Mouse (Mus musculus): Measurements from ENCODE around the gene Mpped2. TPM values are rescaled to one million over a fixed set of nuclear protein-coding genes. Genes with fewer than 3 reads are reported as not detected.

Gene Mpped2
- polyA plus RNA-seq, 1 experiment from 2014 or later: 23.1 TPM

DNA sequence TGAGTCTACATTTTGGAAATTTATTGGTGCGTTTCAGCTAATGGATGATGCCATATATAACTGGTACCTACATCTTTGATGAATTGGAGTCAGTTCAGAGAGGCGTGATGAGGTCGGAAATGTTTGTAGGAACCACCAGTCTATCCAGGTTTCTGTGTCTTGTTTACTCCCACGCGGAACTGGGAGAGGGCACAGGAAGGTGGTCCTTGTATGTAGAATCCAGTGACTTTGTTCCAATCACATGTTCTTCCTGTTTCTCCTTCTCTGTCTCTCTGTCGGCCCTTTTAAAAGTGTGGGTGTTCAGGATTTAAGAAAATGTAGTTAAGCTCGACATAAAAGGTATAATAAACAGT is 23.3 kb downstream of the Mpped2 start:
- Histone ChIP-seq H3K4me2 (ENCODE audit: low read depth, low read length) (no peak overlapping the region), H3K9me3 (ENCODE audit: control insufficient read depth, low read length) (no peaks in the 10 kb centered on the region), H3K27ac (ENCODE audit: low read length) (no peak overlapping the region), H3K9ac (ENCODE audit: low read length) (no peak overlapping the region), H3K4me3 (ENCODE audit: low read length) (no peak overlapping the region), H3K36me3 (ENCODE audit: control insufficient read depth, insufficient read depth, low read length) (no peaks in the 10 kb centered on the region), H3K4me1 (replicated peaks; ENCODE audit: control insufficient read depth, insufficient read depth, low read length) (peaks cover 6% of the 10 kb centered on the region), H3K27me3 (ENCODE audit: control insufficient read depth, insufficient read depth, low read depth, low read length) (no peaks in the 10 kb centered on the region)
- ATAC-seq (ENCODE audit: low read depth): no peak
- WGBS: 77% methylated on average over 7 of the region's 7 CpGs

DNA sequence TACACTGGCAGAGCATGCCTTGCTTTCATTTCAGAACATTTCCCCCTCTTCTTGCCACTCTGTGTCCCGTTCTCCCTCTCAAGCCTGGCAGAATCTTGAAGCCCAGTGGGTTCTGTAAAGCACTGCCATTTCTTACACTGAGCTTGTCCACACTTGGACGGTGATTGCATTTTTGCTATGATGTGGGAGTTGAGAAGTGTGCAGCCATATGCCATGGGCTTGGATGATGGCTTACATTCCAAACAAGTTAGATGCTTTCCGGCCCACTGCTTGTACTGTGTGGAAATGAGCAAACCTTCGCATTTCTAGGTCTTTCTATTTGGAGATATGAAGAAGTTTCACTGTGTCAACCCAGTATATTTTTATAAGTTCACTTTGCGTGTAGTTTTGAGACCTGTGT is 25.8 kb downstream of the Mpped2 start:
- Histone ChIP-seq H3K27ac (ENCODE audit: low read length) (no peak overlapping the region), H3K4me1 (replicated peaks; ENCODE audit: control insufficient read depth, insufficient read depth, low read length) (peaks cover 3% of the 10 kb centered on the region; the same call in 1 of the 2 replicates), H3K9me3 (ENCODE audit: control insufficient read depth, low read length) (no peaks in the 10 kb centered on the region), H3K4me2 (ENCODE audit: low read depth, low read length) (no peak overlapping the region), H3K36me3 (ENCODE audit: control insufficient read depth, insufficient read depth, low read length) (no peaks in the 10 kb centered on the region), H3K9ac (ENCODE audit: low read length) (no peak overlapping the region), H3K4me3 (ENCODE audit: low read length) (no peak overlapping the region), H3K27me3 (ENCODE audit: control insufficient read depth, insufficient read depth, low read depth, low read length) (no peaks in the 10 kb centered on the region)
- WGBS: 86% methylated on average over 5 of the region's 5 CpGs
- ATAC-seq (ENCODE audit: low read depth): no peak

DNA sequence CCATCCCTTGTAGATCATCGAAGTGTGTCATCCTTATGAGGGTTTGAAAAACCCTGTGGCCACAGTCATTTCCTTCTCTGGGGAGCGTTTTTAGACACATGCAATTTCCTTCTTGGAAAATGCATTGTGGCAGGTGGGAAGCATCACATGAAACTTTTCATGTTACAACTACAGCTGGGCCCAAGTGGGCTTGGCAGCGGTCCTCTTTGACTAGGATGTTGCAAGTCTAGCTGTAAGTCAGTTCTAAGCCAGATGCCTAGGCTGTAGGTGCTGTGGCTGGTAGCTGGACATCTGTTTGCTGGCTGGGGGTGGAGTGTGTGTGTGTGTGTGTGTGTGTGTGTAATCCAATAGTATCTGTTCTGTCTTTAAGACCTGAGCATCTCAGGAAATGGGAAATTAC is 26.4 kb downstream of the Mpped2 start:
- WGBS: 57% methylated on average over 3 of the region's 3 CpGs

DNA sequence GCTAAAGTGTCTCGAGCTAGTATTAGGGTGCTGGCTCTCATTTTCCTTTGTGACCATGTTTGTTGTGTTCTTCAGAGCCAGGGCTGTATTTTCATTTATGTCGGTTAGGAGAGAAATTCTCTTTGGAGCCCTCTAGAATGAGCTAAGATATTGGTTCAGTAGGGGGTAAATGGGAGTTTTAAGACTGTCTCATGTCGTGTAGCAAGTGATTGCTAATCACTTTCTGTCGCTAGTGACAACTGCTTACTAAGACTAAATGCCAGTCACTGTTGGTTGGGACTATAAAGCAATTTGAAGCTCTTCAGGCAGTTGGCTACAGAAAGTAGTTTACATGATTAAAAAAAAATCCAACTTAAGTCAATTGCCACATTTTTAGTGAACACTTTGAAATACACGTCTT is 27.6 kb downstream of the Mpped2 start:
- no peak overlapping the region for H3K4me3 ChIP-seq (ENCODE audit: low read length)
- H3K9me3 ChIP-seq (ENCODE audit: control insufficient read depth, low read length): no peaks in the 10 kb centered on the region
- peaks cover 3% of the 10 kb centered on the region; the same call in 1 of the 2 replicates for H3K4me1 ChIP-seq (replicated peaks; ENCODE audit: control insufficient read depth, insufficient read depth, low read length)
- WGBS: 60% methylated on average over 5 of the region's 5 CpGs
- ATAC-seq (ENCODE audit: low read depth): no peak
- H3K4me2 ChIP-seq (ENCODE audit: low read depth, low read length): no peak overlapping the region
- no peak overlapping the region for H3K27ac ChIP-seq (ENCODE audit: low read length)
- H3K27me3 ChIP-seq (ENCODE audit: control insufficient read depth, insufficient read depth, low read depth, low read length): no peaks in the 10 kb centered on the region
- no peaks in the 10 kb centered on the region for H3K36me3 ChIP-seq (ENCODE audit: control insufficient read depth, insufficient read depth, low read length)
- no peak overlapping the region for H3K9ac ChIP-seq (ENCODE audit: low read length)

More for the DNA sequence above, 26.4 kb downstream of the Mpped2 start:
- peak; percentile 78 for ATAC-seq (ENCODE audit: low read depth)
- no peaks in the 10 kb centered on the region for H3K36me3 ChIP-seq (ENCODE audit: control insufficient read depth, insufficient read depth, low read length)
- no peak overlapping the region for H3K4me2 ChIP-seq (ENCODE audit: low read depth, low read length)
- H3K27ac ChIP-seq (ENCODE audit: low read length): no peak overlapping the region
- no peaks in the 10 kb centered on the region for H3K27me3 ChIP-seq (ENCODE audit: control insufficient read depth, insufficient read depth, low read depth, low read length)
- no peak overlapping the region for H3K9ac ChIP-seq (ENCODE audit: low read length)
- H3K4me1 ChIP-seq (replicated peaks; ENCODE audit: control insufficient read depth, insufficient read depth, low read length): peaks cover 3% of the 10 kb centered on the region; the same call in 1 of the 2 replicates
- H3K4me3 ChIP-seq (ENCODE audit: low read length): no peak overlapping the region
- no peaks in the 10 kb centered on the region for H3K9me3 ChIP-seq (ENCODE audit: control insufficient read depth, low read length)

DNA sequence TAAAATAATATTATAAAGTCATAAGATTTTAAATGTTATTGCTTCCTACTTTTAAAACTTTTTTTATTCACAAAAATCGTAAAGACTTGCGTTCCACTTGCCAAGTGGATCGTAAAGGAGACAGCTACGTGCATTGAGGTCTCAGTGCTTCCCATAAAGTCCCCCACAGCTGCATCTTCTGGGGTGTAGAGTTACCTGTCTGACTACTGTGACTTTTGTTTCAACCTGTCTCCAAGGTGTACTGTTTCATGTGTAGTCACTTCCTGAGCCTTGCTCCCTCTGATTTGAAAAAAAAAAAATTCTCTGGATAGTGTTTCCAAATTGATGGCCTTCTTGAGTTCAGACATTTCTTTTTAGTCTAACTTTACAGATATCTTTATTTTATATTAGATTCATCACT is 29.0 kb downstream of the Mpped2 start:
- 82% methylated on average over 4 of the region's 4 CpGs for WGBS
- H3K9me3 ChIP-seq (ENCODE audit: control insufficient read depth, low read length): no peaks in the 10 kb centered on the region
- no peak for ATAC-seq (ENCODE audit: low read depth)
- no peak overlapping the region for H3K4me2 ChIP-seq (ENCODE audit: low read depth, low read length)
- H3K27me3 ChIP-seq (ENCODE audit: control insufficient read depth, insufficient read depth, low read depth, low read length): no peaks in the 10 kb centered on the region
- no peaks in the 10 kb centered on the region for H3K36me3 ChIP-seq (ENCODE audit: control insufficient read depth, insufficient read depth, low read length)
- H3K4me3 ChIP-seq (ENCODE audit: low read length): no peak overlapping the region
- no peak overlapping the region for H3K9ac ChIP-seq (ENCODE audit: low read length)
- no peak overlapping the region for H3K27ac ChIP-seq (ENCODE audit: low read length)
- H3K4me1 ChIP-seq (replicated peaks; ENCODE audit: control insufficient read depth, insufficient read depth, low read length): peaks cover 3% of the 10 kb centered on the region; the same call in 1 of the 2 replicates

DNA sequence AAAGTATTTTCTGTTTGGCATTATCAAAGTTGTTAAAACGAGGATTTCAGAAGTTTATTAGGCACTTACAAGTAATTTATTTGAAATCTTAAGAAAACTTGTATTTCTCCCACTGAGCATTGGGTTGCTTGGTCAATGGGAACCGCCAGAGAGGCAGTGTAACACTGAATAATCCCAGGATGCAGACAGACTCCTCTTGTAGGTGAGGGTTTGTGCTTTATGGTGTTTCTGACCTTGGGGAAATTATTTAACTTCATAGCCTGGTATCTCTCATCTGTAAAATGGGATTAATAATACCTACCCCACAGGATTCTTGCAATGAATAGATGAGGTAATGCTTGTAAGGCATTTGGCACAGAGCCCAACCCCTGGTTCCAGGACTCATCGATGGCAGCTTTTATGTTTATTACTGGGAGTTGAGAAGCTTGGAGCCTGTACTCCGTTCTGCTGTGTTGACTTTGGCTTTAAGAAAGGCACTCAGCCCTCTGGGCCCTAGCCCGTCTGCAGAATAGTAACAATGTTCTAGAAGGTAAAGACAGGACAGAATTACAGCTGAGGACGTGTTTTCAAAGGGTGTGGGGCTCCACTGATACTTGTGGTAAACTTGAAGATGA is 37.0 kb downstream of the Mpped2 start:
- ATAC-seq (ENCODE audit: low read depth): peak; percentile 71
- no peak overlapping the region for H3K27ac ChIP-seq (ENCODE audit: low read length)
- peaks cover 11% of the 10 kb centered on the region for H3K4me1 ChIP-seq (replicated peaks; ENCODE audit: control insufficient read depth, insufficient read depth, low read length)
- H3K36me3 ChIP-seq (ENCODE audit: control insufficient read depth, insufficient read depth, low read length): no peaks in the 10 kb centered on the region
- H3K4me3 ChIP-seq (ENCODE audit: low read length): no peak overlapping the region
- H3K27me3 ChIP-seq (ENCODE audit: control insufficient read depth, insufficient read depth, low read depth, low read length): no peaks in the 10 kb centered on the region
- H3K9ac ChIP-seq (ENCODE audit: low read length): no peak overlapping the region
- WGBS: 44% methylated on average over 6 of the region's 6 CpGs
- no peaks in the 10 kb centered on the region for H3K9me3 ChIP-seq (ENCODE audit: control insufficient read depth, low read length)
- H3K4me2 ChIP-seq (ENCODE audit: low read depth, low read length): no peak overlapping the region

DNA sequence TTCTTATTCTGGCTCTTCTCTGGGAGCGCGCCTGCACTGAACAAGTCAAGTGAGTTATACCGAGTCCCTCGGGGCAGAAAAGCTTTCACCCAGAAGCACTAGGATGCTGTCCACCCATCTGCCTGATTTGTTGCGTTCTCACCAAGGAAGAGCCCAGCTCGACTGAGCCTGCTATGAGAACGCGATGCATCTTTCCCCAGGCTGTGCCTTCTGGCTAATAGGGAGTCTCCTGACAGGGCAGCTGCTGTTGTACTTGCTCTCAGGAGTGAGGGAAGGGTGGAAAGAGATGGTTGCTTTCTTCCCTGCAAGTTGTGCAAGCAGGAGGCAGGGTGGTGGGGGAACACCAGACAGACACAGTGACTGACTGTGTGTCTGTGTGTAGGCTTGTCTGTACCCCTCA is 37.5 kb downstream of the Mpped2 start:
- no peak for ATAC-seq (ENCODE audit: low read depth)
- no peak overlapping the region for H3K9ac ChIP-seq (ENCODE audit: low read length)
- H3K4me2 ChIP-seq (ENCODE audit: low read depth, low read length): no peak overlapping the region
- H3K4me3 ChIP-seq (ENCODE audit: low read length): no peak overlapping the region
- 76% methylated on average over 8 of the region's 8 CpGs for WGBS
- H3K9me3 ChIP-seq (ENCODE audit: control insufficient read depth, low read length): no peaks in the 10 kb centered on the region
- H3K27ac ChIP-seq (ENCODE audit: low read length): no peak overlapping the region
- H3K36me3 ChIP-seq (ENCODE audit: control insufficient read depth, insufficient read depth, low read length): no peaks in the 10 kb centered on the region
- H3K27me3 ChIP-seq (ENCODE audit: control insufficient read depth, insufficient read depth, low read depth, low read length): no peaks in the 10 kb centered on the region
- peaks cover 11% of the 10 kb centered on the region for H3K4me1 ChIP-seq (replicated peaks; ENCODE audit: control insufficient read depth, insufficient read depth, low read length)

DNA sequence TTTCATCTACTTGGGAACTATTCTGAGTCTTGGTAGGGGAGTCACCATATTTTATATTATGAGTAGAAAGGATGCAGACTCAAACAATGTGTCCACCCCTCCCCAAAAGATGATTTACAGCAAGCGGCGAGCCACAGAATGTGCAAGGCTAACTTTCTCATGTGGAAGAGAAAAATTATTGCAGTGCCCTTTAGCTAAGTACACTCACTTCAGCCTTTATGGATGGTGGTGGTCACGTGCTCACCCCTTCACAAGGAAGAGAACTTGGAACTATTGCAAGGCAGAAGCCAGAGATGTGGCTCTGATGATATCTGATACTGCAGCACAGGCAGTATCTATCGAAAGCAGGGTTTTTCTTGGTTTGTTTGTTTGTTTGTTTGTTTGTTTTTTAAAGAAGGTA is 38.4 kb downstream of the Mpped2 start:
- H3K4me3 ChIP-seq (ENCODE audit: low read length): no peak overlapping the region
- 75% methylated on average over 4 of the region's 4 CpGs for WGBS
- H3K9ac ChIP-seq (ENCODE audit: low read length): no peak overlapping the region
- H3K27ac ChIP-seq (ENCODE audit: low read length): no peak overlapping the region
- H3K4me2 ChIP-seq (ENCODE audit: low read depth, low read length): no peak overlapping the region
- peaks cover 11% of the 10 kb centered on the region for H3K4me1 ChIP-seq (replicated peaks; ENCODE audit: control insufficient read depth, insufficient read depth, low read length)
- no peaks in the 10 kb centered on the region for H3K27me3 ChIP-seq (ENCODE audit: control insufficient read depth, insufficient read depth, low read depth, low read length)
- H3K36me3 ChIP-seq (ENCODE audit: control insufficient read depth, insufficient read depth, low read length): no peaks in the 10 kb centered on the region
- ATAC-seq (ENCODE audit: low read depth): no peak
- no peaks in the 10 kb centered on the region for H3K9me3 ChIP-seq (ENCODE audit: control insufficient read depth, low read length)

DNA sequence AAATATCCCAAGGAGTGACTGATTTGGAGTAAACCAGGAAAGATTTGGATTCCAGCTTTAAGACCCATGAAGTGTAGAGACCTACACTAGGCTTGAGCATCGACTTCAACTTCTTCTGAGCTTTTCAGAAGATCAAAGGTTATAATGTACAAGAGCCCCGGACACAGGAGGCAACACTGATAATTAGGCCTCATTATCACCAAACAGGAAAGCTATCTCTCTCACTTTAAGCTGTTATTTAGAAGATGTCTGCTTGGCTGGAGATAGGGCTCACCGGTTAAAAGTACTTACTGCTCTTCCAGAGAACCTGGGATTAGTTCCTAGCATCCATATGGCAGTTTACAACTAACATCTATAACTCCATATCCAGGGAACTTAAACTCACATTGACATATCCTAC is 39.1 kb downstream of the Mpped2 start:
- Histone ChIP-seq H3K27ac (ENCODE audit: low read length) (no peak overlapping the region), H3K4me1 (replicated peaks; ENCODE audit: control insufficient read depth, insufficient read depth, low read length) (peaks cover 11% of the 10 kb centered on the region), H3K36me3 (ENCODE audit: control insufficient read depth, insufficient read depth, low read length) (no peaks in the 10 kb centered on the region), H3K27me3 (ENCODE audit: control insufficient read depth, insufficient read depth, low read depth, low read length) (no peaks in the 10 kb centered on the region), H3K9me3 (ENCODE audit: control insufficient read depth, low read length) (no peaks in the 10 kb centered on the region), H3K9ac (ENCODE audit: low read length) (no peak overlapping the region), H3K4me3 (ENCODE audit: low read length) (no peak overlapping the region), H3K4me2 (ENCODE audit: low read depth, low read length) (no peak overlapping the region)
- no peak for ATAC-seq (ENCODE audit: low read depth)
- WGBS: 42% methylated on average over 3 of the region's 3 CpGs

DNA sequence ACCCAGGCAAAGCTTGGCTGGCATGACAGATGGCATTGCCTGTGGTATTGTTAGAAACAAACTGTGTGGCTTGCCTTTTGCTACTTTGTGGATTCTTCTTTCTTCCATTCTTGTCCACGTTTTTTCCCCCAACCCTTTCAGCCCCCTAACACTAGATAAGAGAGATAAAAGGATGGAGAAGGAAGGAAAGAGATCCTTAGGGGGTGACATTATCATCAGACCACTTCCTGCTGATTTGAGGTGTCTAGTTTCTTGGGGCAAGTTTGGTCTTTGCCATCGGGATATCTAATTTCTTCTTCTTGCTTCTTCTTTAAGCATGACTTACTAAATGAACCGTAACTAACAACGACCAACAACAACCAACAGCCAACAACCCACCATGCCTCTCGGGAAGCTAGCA is 40.3 kb downstream of the Mpped2 start:
- no peak overlapping the region for H3K4me3 ChIP-seq (ENCODE audit: low read length)

More for the DNA sequence above, 40.3 kb downstream of the Mpped2 start:
- Histone ChIP-seq H3K4me2 (ENCODE audit: low read depth, low read length) (no peak overlapping the region), H3K27ac (ENCODE audit: low read length) (no peak overlapping the region), H3K9me3 (ENCODE audit: control insufficient read depth, low read length) (no peaks in the 10 kb centered on the region), H3K27me3 (ENCODE audit: control insufficient read depth, insufficient read depth, low read depth, low read length) (no peaks in the 10 kb centered on the region), H3K36me3 (ENCODE audit: control insufficient read depth, insufficient read depth, low read length) (no peaks in the 10 kb centered on the region), H3K9ac (ENCODE audit: low read length) (no peak overlapping the region), H3K4me1 (replicated peaks; ENCODE audit: control insufficient read depth, insufficient read depth, low read length) (peaks cover 11% of the 10 kb centered on the region)
- WGBS: 60% methylated on average over 5 of the region's 5 CpGs
- no peak for ATAC-seq (ENCODE audit: low read depth)
